16 mouse cellular contexts compared by ENCODE assay signal in genomic region chr16:4394991-4395590, GRCm38 (mm10).
"Had no signal": no experiment of that assay in that cellular context is flagged by ENCODE, and none has a peak within 500 bp of the region (broad histone marks: within the 10 kb centered on the region; RNA-seq: fewer than 3 reads in every experiment).

No protein-coding gene starts in this region.

- ATAC-seq: liver, postnatal 0 days; midbrain, embryonic 16.5 days had no signal

- H3K27ac ChIP-seq: limb, embryonic 10.5 days; liver, embryonic 13.5 days; lung, embryonic 15.5 days; macrophage; midbrain, embryonic 12.5 days; neural tube, embryonic 15.5 days had no signal

- H3K4me1 ChIP-seq: limb, embryonic 10.5 days; midbrain, embryonic 12.5 days had no signal

- H3K27me3 ChIP-seq: liver, embryonic 13.5 days; lung, embryonic 15.5 days; megakaryocyte, embryonic 14.5 days; midbrain, embryonic 12.5 days; neural tube, embryonic 15.5 days had no signal

- H3K9ac ChIP-seq: liver, embryonic 13.5 days; liver, postnatal 0 days; lung, embryonic 15.5 days; midbrain, embryonic 12.5 days; neural tube, embryonic 15.5 days had no signal

- H3K4me3 ChIP-seq: limb, embryonic 10.5 days; liver, embryonic 13.5 days; lung, embryonic 15.5 days; megakaryocyte, embryonic 14.5 days; midbrain, embryonic 12.5 days; neural tube, embryonic 15.5 days had no signal

- H3K36me3 ChIP-seq: limb, embryonic 10.5 days; liver, embryonic 13.5 days; lung, embryonic 15.5 days; midbrain, embryonic 12.5 days; neural tube, embryonic 15.5 days had no signal

- H3K4me2 ChIP-seq: liver, embryonic 13.5 days; lung, embryonic 15.5 days; midbrain, embryonic 12.5 days; neural tube, embryonic 15.5 days had no signal

- DNase-seq: kidney, adult 8-10 months; kidney, postnatal 25 days; layer of hippocampus, adult 9-11 months; liver, embryonic 13.5 days; liver, postnatal 0 days; lung, postnatal 14 days; spleen, adult 18-20 months; thymus, adult 18-20 months; thymus, postnatal 25 days had no signal

- H3K9me3 ChIP-seq: limb, embryonic 10.5 days; liver, embryonic 13.5 days; lung, embryonic 15.5 days; megakaryocyte, embryonic 14.5 days; midbrain, embryonic 12.5 days; neural tube, embryonic 15.5 days had no signal
